Comparison of ENCODE assay signal across 9 mouse cellular contexts in the genomic region with DNA sequence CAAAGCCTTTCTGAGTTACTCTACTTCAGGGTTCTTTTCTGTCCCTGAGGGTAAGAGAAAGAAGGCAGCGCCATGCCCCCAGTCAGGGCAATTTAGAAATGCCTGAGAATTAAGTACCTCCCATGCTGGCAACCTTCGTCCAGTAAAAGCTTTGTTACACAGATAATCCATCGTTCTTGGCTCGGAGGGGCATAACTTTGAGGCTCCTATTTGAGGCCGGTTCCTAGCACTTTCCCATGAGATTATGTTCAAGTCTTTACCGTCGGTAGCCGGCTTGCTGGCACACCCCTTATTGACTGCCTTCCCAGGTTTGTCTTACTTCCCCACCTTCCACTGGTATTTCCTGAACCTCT. TPM values are rescaled to one million over a fixed set of nuclear protein-coding genes. Genes with fewer than 3 reads are reported as not detected.
A peak's percentile ranks its signal among the peaks of the same experiment; 100 is the strongest.
DNase-seq lines count a peak whose midpoint lies in the region; ATAC-seq lines count a peak whose summit lies in the region.
"Had no signal": no experiment of that assay in that cellular context is flagged by ENCODE, and none has a peak within 500 bp of the region (broad histone marks: within the 10 kb centered on the region; RNA-seq: fewer than 3 reads in every experiment).

No protein-coding gene starts in this region.

- ATAC-seq in heart, embryonic 14.5 days (ENCODE audit: insufficient number of reproducible peaks, insufficient read depth, low FRiP score, low read depth) = no peak
- ATAC-seq in midbrain, embryonic 11.5 days (ENCODE audit: low FRiP score) = no peak
- no peak; the same call in 1 of the 2 replicates for ATAC-seq in intestine, embryonic 16.5 days
- ATAC-seq in stomach, embryonic 16.5 days (ENCODE audit: insufficient read depth, low FRiP score) = no peak

- H3K4me3 ChIP-seq in heart, embryonic 14.5 days (ENCODE audit: control insufficient read depth in 1 of 2, insufficient read depth in 1 of 2, low read depth in 1 of 2, low read length in 2 of 2) = no peak overlapping the region
- H3K4me3 ChIP-seq in heart, embryonic 10.5 days = no peak overlapping the region
- H3K4me3 ChIP-seq in midbrain, embryonic 10.5 days = no peak overlapping the region
- H3K4me3 ChIP-seq in midbrain, embryonic 11.5 days (ENCODE audit: low read depth, low read length) = no peak overlapping the region
- H3K4me3 ChIP-seq in intestine, embryonic 16.5 days (ENCODE audit: low read length) = no peak overlapping the region
- no peak overlapping the region for H3K4me3 ChIP-seq in stomach, embryonic 16.5 days (replicated peaks; ENCODE audit: low read length)

- WGBS in heart, embryonic 14.5 days = 68% methylated on average over 8 of the region's 8 CpGs
- WGBS in heart, embryonic 10.5 days = 79% methylated on average over 8 of the region's 8 CpGs
- WGBS in midbrain, embryonic 10.5 days = 79% methylated on average over 8 of the region's 8 CpGs
- 75% methylated on average over 8 of the region's 8 CpGs for WGBS in midbrain, embryonic 11.5 days
- 52% methylated on average over 8 of the region's 8 CpGs for WGBS in intestine, embryonic 16.5 days
- WGBS in stomach, embryonic 16.5 days = 38% methylated on average over 8 of the region's 8 CpGs

- H3K9ac ChIP-seq in heart, embryonic 14.5 days (ENCODE audit: low read length) = no peak overlapping the region
- no peak overlapping the region for H3K9ac ChIP-seq in midbrain, embryonic 11.5 days (ENCODE audit: low read length)
- H3K9ac ChIP-seq in intestine, embryonic 16.5 days (ENCODE audit: low read depth, low read length) = no peak overlapping the region
- no peak overlapping the region for H3K9ac ChIP-seq in stomach, embryonic 16.5 days (ENCODE audit: low read length)

- 0 out of 2 replicates have a peak, but pooled peaks cover 3% of the 10 kb centered on the region for H3K9me3 ChIP-seq in heart, embryonic 14.5 days (ENCODE audit: control insufficient read depth, low read length)
- no peaks in the 10 kb centered on the region for H3K9me3 ChIP-seq in heart, embryonic 10.5 days
- no peaks in the 10 kb centered on the region for H3K9me3 ChIP-seq in midbrain, embryonic 10.5 days (replicated peaks)
- H3K9me3 ChIP-seq in midbrain, embryonic 11.5 days (ENCODE audit: control insufficient read depth, low read length) = no peaks in the 10 kb centered on the region
- no peaks in the 10 kb centered on the region for H3K9me3 ChIP-seq in intestine, embryonic 16.5 days (ENCODE audit: control insufficient read depth, low read length)
- H3K9me3 ChIP-seq in stomach, embryonic 16.5 days (replicated peaks; ENCODE audit: control insufficient read depth, low read length) = no peaks in the 10 kb centered on the region

- H3K27me3 ChIP-seq in heart, embryonic 14.5 days (ENCODE audit: control insufficient read depth, insufficient read depth, low read length) = no peaks in the 10 kb centered on the region
- H3K27me3 ChIP-seq in heart, embryonic 10.5 days (ENCODE audit: insufficient read depth, poor library complexity, severe bottlenecking) = no peaks in the 10 kb centered on the region
- no peaks in the 10 kb centered on the region for H3K27me3 ChIP-seq in midbrain, embryonic 10.5 days (ENCODE audit: low read depth, poor library complexity, severe bottlenecking)
- no peaks in the 10 kb centered on the region for H3K27me3 ChIP-seq in midbrain, embryonic 11.5 days (ENCODE audit: control insufficient read depth, insufficient read depth, low read length)
- H3K27me3 ChIP-seq in intestine, embryonic 16.5 days (replicated peaks; ENCODE audit: control insufficient read depth, insufficient read depth, low read length) = no peaks in the 10 kb centered on the region
- H3K27me3 ChIP-seq in stomach, embryonic 16.5 days (ENCODE audit: control insufficient read depth, insufficient read depth, low read length) = no peaks in the 10 kb centered on the region

- DNase-seq in heart, embryonic 10.5 days (ENCODE audit: low spot score) = no peak
- DNase-seq in midbrain, embryonic 10.5 days (ENCODE audit: low spot score) = no peak
- no peak for DNase-seq in midbrain, embryonic 11.5 days (ENCODE audit: low spot score, missing footprints)
- no peak for DNase-seq in spleen, adult 12 weeks (ENCODE audit: low spot score)
- no peak for DNase-seq in cerebellum, postnatal 4 days (ENCODE audit: low spot score in 2 of 2)

- H3K4me2 ChIP-seq in heart, embryonic 14.5 days (ENCODE audit: low read length) = peak overlapping the region; percentile 35
- no peak overlapping the region for H3K4me2 ChIP-seq in midbrain, embryonic 11.5 days
- H3K4me2 ChIP-seq in intestine, embryonic 16.5 days (ENCODE audit: low read depth, low read length) = peak overlapping the region; percentile 25; the same call in 1 of the 2 replicates
- peak overlapping the region; percentile 37 for H3K4me2 ChIP-seq in stomach, embryonic 16.5 days (ENCODE audit: low read depth, low read length)

- H3K4me1 ChIP-seq in heart, embryonic 14.5 days (ENCODE audit: control insufficient read depth in 2 of 2, insufficient read depth in 2 of 2, low read length in 2 of 2) = 0 out of 4 replicates have a peak, but pooled peaks cover 0 to 5% of the 10 kb centered on the region in 2 experiments
- H3K4me1 ChIP-seq in heart, embryonic 10.5 days = no peaks in the 10 kb centered on the region
- H3K4me1 ChIP-seq in midbrain, embryonic 10.5 days = peaks cover 6% of the 10 kb centered on the region
- H3K4me1 ChIP-seq in midbrain, embryonic 11.5 days (ENCODE audit: control insufficient read depth, insufficient read depth, low read length) = no peaks in the 10 kb centered on the region
- H3K4me1 ChIP-seq in intestine, embryonic 16.5 days (ENCODE audit: control insufficient read depth, insufficient read depth, low read length) = peaks cover 10% of the 10 kb centered on the region; the same call in 1 of the 2 replicates
- H3K4me1 ChIP-seq in stomach, embryonic 16.5 days (ENCODE audit: control insufficient read depth, insufficient read depth, low read length) = 0 out of 2 replicates have a peak, but pooled peaks cover 5% of the 10 kb centered on the region

- peaks cover 17% of the 10 kb centered on the region; the same call in 1 of the 2 replicates for H3K36me3 ChIP-seq in heart, embryonic 14.5 days (ENCODE audit: control insufficient read depth, insufficient read depth, low read length)
- H3K36me3 ChIP-seq in heart, embryonic 10.5 days = peaks cover 10% of the 10 kb centered on the region; the same call in 1 of the 2 replicates
- H3K36me3 ChIP-seq in midbrain, embryonic 10.5 days = 0 out of 2 replicates have a peak, but pooled peaks cover 3% of the 10 kb centered on the region
- H3K36me3 ChIP-seq in midbrain, embryonic 11.5 days (ENCODE audit: control insufficient read depth, insufficient read depth, low read length) = no peaks in the 10 kb centered on the region
- H3K36me3 ChIP-seq in intestine, embryonic 16.5 days (ENCODE audit: control insufficient read depth, insufficient read depth, low read length) = no peaks in the 10 kb centered on the region
- H3K36me3 ChIP-seq in stomach, embryonic 16.5 days (ENCODE audit: control insufficient read depth, insufficient read depth, low read length) = no peaks in the 10 kb centered on the region

- no peak overlapping the region for H3K27ac ChIP-seq in heart, embryonic 14.5 days (replicated peaks in 1 of 2; ENCODE audit: control insufficient read depth in 1 of 2, insufficient read depth in 1 of 2, low read depth in 2 of 2, low read length in 2 of 2)
- no peak overlapping the region for H3K27ac ChIP-seq in heart, embryonic 10.5 days
- H3K27ac ChIP-seq in midbrain, embryonic 10.5 days (replicated peaks) = 0 out of 2 replicates have a peak overlapping the region, but pooled peaks have one; percentile 17
- H3K27ac ChIP-seq in midbrain, embryonic 11.5 days (ENCODE audit: low read depth, low read length) = no peak overlapping the region
- H3K27ac ChIP-seq in intestine, embryonic 16.5 days (ENCODE audit: low read length) = no peak overlapping the region
- peak overlapping the region; percentile 62 for H3K27ac ChIP-seq in stomach, embryonic 16.5 days (ENCODE audit: low read length)

RNA-seq across cellular contexts. Expression of gene Sap30, which starts 10.8 kb away (rescaled TPM):
- 64.1 and 66.8 TPM in 2 replicates for polyA plus RNA-seq in heart, embryonic 14.5 days (2014; fragmentation: Nextera tagmentation; extraction: Ambion mirVana)
- 45.3 and 66.4 TPM in 2 replicates for polyA plus RNA-seq in heart, embryonic 10.5 days (2016; fragmentation: Nextera tagmentation; extraction: Ambion mirVana)
- 78.9 and 86.9 TPM in 2 replicates for polyA plus RNA-seq in midbrain, embryonic 10.5 days (2016; fragmentation: Nextera tagmentation; extraction: Ambion mirVana)
- polyA plus RNA-seq in midbrain, embryonic 11.5 days (2014; fragmentation: Nextera tagmentation; extraction: Ambion mirVana) = 119 and 123 TPM in 2 replicates
- 20.6 and 21.7 TPM in 2 replicates for polyA plus RNA-seq in intestine, embryonic 16.5 days (2015; fragmentation: Nextera tagmentation; extraction: Ambion mirVana)
- 22.3 and 24.7 TPM in 2 replicates for polyA plus RNA-seq in stomach, embryonic 16.5 days (2015; fragmentation: Nextera tagmentation; extraction: Ambion mirVana)

RNA-seq across cellular contexts. Expression of gene Hmgb2, which starts 13.2 kb away (rescaled TPM):
- 244 and 259 TPM in 2 replicates for polyA plus RNA-seq in heart, embryonic 14.5 days (2014; fragmentation: Nextera tagmentation; extraction: Ambion mirVana)
- 284 and 384 TPM in 2 replicates for polyA plus RNA-seq in heart, embryonic 10.5 days (2016; fragmentation: Nextera tagmentation; extraction: Ambion mirVana)
- 599 and 633 TPM in 2 replicates for polyA plus RNA-seq in midbrain, embryonic 10.5 days (2016; fragmentation: Nextera tagmentation; extraction: Ambion mirVana)
- 628 and 641 TPM in 2 replicates for polyA plus RNA-seq in midbrain, embryonic 11.5 days (2014; fragmentation: Nextera tagmentation; extraction: Ambion mirVana)
- 252 and 287 TPM in 2 replicates for polyA plus RNA-seq in intestine, embryonic 16.5 days (2015; fragmentation: Nextera tagmentation; extraction: Ambion mirVana)
- 221 and 345 TPM in 2 replicates for polyA plus RNA-seq in stomach, embryonic 16.5 days (2015; fragmentation: Nextera tagmentation; extraction: Ambion mirVana)

RNA-seq across cellular contexts. Expression of gene Scrg1, which starts 42.7 kb away (rescaled TPM):
- polyA plus RNA-seq in heart, embryonic 14.5 days (2014; fragmentation: Nextera tagmentation; extraction: Ambion mirVana) = 1.0 and 1.8 TPM in 2 replicates
- polyA plus RNA-seq in heart, embryonic 10.5 days (2016; fragmentation: Nextera tagmentation; extraction: Ambion mirVana) = 0.20 and 0.21 TPM in 2 replicates
- polyA plus RNA-seq in midbrain, embryonic 10.5 days (2016; fragmentation: Nextera tagmentation; extraction: Ambion mirVana) = 0.35 TPM in 1 of 2 replicates, not detected in the other
- polyA plus RNA-seq in midbrain, embryonic 11.5 days (2014; fragmentation: Nextera tagmentation; extraction: Ambion mirVana) = 0.27 TPM in 1 of 2 replicates, not detected in the other
- 0.27 TPM in 1 of 2 replicates, not detected in the other for polyA plus RNA-seq in intestine, embryonic 16.5 days (2015; fragmentation: Nextera tagmentation; extraction: Ambion mirVana)
- 0.74 and 0.81 TPM in 2 replicates for polyA plus RNA-seq in stomach, embryonic 16.5 days (2015; fragmentation: Nextera tagmentation; extraction: Ambion mirVana)
- polyA plus RNA-seq: kidney, embryonic 14.5 days had no signal

Comparison
In these comparisons a context has a peak if more than half of its experiments do, and no peak if none do; other contexts are left out.
1. H3K27ac ChIP-seq: peak in midbrain, embryonic 10.5 days (single experiment) and stomach, embryonic 16.5 days (single experiment); none in heart, embryonic 14.5 days (0 of 2), heart, embryonic 10.5 days (single experiment), midbrain, embryonic 11.5 days (single experiment) and intestine, embryonic 16.5 days (single experiment).